Mouse (Mus musculus) thymus, adult 2 months (tissue): Measurements from ENCODE around the gene Wars.

ENCODE experiments used
- CTCF ChIP-seq: fragments of 200-500 bp; IDR thresholded peaks from 2 replicates; pipeline ENCODE4 v1.5.1; 2012; ENCODE audit warnings: mild to moderate bottlenecking, control low read depth, low read length, moderate library complexity, borderline replicate concordance; ENCODE audit not compliant: control insufficient read depth, poor library complexity, insufficient read depth; ENCODE audit errors: extremely low read depth
- POLR2A ChIP-seq: fragments of 200-500 bp; IDR thresholded peaks from 2 replicates; pipeline ENCODE4 v1.6.1; 2012; ENCODE audit warnings: mild to moderate bottlenecking, low read length, control low read depth, moderate library complexity; ENCODE audit not compliant: control insufficient read depth, poor library complexity, insufficient read depth; ENCODE audit errors: extremely low read depth

DNA sequence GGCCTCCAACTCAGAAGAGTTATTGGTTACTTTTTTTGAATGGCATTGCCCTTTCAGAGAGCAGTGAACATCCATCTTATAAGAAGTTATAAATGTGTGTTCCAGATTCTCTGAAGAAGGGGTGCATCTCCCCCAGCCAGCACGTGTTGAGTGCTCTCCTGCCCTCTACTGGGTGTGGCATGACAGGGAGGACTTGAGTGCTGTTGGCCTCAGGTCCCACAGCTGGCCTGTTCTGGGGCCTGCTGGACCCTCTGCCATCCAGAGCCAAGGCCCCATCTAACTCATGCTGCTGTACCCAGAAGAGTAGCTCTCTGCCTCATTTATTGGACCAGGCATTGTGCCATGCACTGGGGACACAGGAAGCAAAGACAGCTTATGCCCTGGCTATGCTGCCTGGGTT lies 46.3 kb upstream of the Wars start:
- no peak for TF ChIP-seq POLR2A
- TF ChIP-seq CTCF: 0 out of 2 replicates have a peak, but pooled peaks have one; percentile 14
